Mouse (Mus musculus) myocyte (in vitro differentiated cells): ENCODE data around the gene Syngr1. TPM values are rescaled to one million over a fixed set of nuclear protein-coding genes. Genes with fewer than 3 reads are reported as not detected.

Source experiments
- H3K27me3 ChIP-seq: one replicate; pipeline ENCODE4 v1.6.1; 2011; ENCODE audit not compliant: control insufficient read depth, insufficient read depth, insufficient read length
- H3K36me3 ChIP-seq: one replicate; pipeline ENCODE4 v1.6.1; 2011; ENCODE audit not compliant: control insufficient read depth, insufficient read depth
- H3K4me2 ChIP-seq: one replicate; pipeline ENCODE4 v1.6.1; 2011; ENCODE audit warnings: low read depth, control low read depth
- H3K4me3 ChIP-seq: one replicate; pipeline ENCODE4 v1.5.1; 2011; ENCODE audit warnings: mild to moderate bottlenecking, control low read depth, moderate library complexity
- H3K79me2 ChIP-seq: one replicate; pipeline ENCODE4 v1.6.1; 2011; ENCODE audit not compliant: control insufficient read depth, insufficient read depth
- H3ac ChIP-seq: one replicate; pipeline ENCODE4 v1.6.1; 2011; ENCODE audit not compliant: control insufficient read depth, insufficient read length
- CEBPB ChIP-seq: IDR thresholded peaks from 2 replicates; pipeline ENCODE4 v1.6.1; 2011; ENCODE audit warnings: mild to moderate bottlenecking, moderate library complexity; ENCODE audit not compliant: poor library complexity, insufficient read depth, severe bottlenecking
- E2F4 ChIP-seq: IDR thresholded peaks from one replicate; pipeline ENCODE4 v1.6.1; 2011; ENCODE audit warnings: mild to moderate bottlenecking, control low read depth, moderate library complexity; ENCODE audit not compliant: insufficient read depth
- MAX ChIP-seq: IDR thresholded peaks from one replicate; pipeline ENCODE4 v1.6.1; 2011; ENCODE audit warnings: low read depth, mild to moderate bottlenecking, control low read depth
- MYOD1 ChIP-seq, 3 experiments: IDR thresholded peaks; one replicate each; pipeline ENCODE4 v1.6.1; 2011; ENCODE audit warnings: control low read depth in 2 of 3, low read depth in 2 of 3, mild to moderate bottlenecking in 2 of 3, moderate library complexity in 1 of 3; ENCODE audit not compliant: insufficient read length in 2 of 3, control insufficient read depth in 1 of 3
- MYOG ChIP-seq, 3 experiments: IDR thresholded peaks; one replicate each; pipeline ENCODE4 v1.6.1; 2011; ENCODE audit warnings: control low read depth in 2 of 3, low read depth in 2 of 3, mild to moderate bottlenecking in 2 of 3; ENCODE audit not compliant: insufficient read length in 2 of 3, control insufficient read depth in 1 of 3, insufficient read depth in 1 of 3
- POLR2A ChIP-seq: IDR thresholded peaks from one replicate; pipeline ENCODE4 v1.6.1; 2011; ENCODE audit warnings: low read depth, mild to moderate bottlenecking, control low read depth, moderate library complexity; ENCODE audit not compliant: insufficient read length
- POLR2AphosphoS2 ChIP-seq: IDR thresholded peaks from one replicate; pipeline ENCODE4 v1.6.1; 2011; ENCODE audit warnings: low read depth, control low read depth; ENCODE audit not compliant: insufficient read length
- REST ChIP-seq: IDR thresholded peaks from one replicate; pipeline ENCODE4 v1.6.1; 2011; ENCODE audit warnings: mild to moderate bottlenecking, control low read depth, moderate library complexity; ENCODE audit not compliant: insufficient read depth, insufficient read length
- SRF ChIP-seq: IDR thresholded peaks from one replicate; pipeline ENCODE4 v1.6.1; 2011; ENCODE audit warnings: low read depth; ENCODE audit not compliant: control insufficient read depth, insufficient read length
- TCF12 ChIP-seq: IDR thresholded peaks from one replicate; pipeline ENCODE4 v1.6.1; 2011; ENCODE audit warnings: mild to moderate bottlenecking, control low read depth; ENCODE audit not compliant: poor library complexity, insufficient read depth, severe bottlenecking
- TCF3 ChIP-seq: IDR thresholded peaks from one replicate; pipeline ENCODE4 v1.6.1; 2011; ENCODE audit warnings: low read depth, control low read depth; ENCODE audit not compliant: insufficient read length
- USF1 ChIP-seq: IDR thresholded peaks from one replicate; pipeline ENCODE4 v1.6.1; 2011; ENCODE audit warnings: low read depth, mild to moderate bottlenecking, control low read depth, moderate library complexity
- polyA plus RNA-seq: library from polyadenylated mRNA; unstranded; fragments of >200 nt; fragmentation: generic; extraction: Trizol; gene quantifications from one replicate; pipeline ENCODE4 v1.2.1, GENCODE M21; 2012; ENCODE audit warnings: missing spikeins

Gene Syngr1
- polyA plus RNA-seq, 1 experiment: 54.7 TPM

- H3K27me3 ChIP-seq: no peaks in the 10 kb centered on the region
- TF ChIP-seq TCF12 (no peak), REST (no peak)
These were observed 16.0 kb downstream of the Syngr1 start for GRCm38 (mm10) chr15:80107143-80107542.

GRCm38 (mm10) chr15:80107575-80107974 lies 16.4 kb downstream of the Syngr1 start:
- H3K27me3 ChIP-seq: no peaks in the 10 kb centered on the region
- no peak overlapping the region for H3K4me3 ChIP-seq
- H3K4me2 ChIP-seq: no peak overlapping the region
- H3ac ChIP-seq: no peak overlapping the region
- TF ChIP-seq CEBPB: no peak
- no peak for TF ChIP-seq SRF
- no peak for TF ChIP-seq MAX
- TF ChIP-seq POLR2AphosphoS2: no peak
- TF ChIP-seq POLR2A: no peak
- no peak for TF ChIP-seq TCF12
- TF ChIP-seq USF1: no peak
- no peak for TF ChIP-seq E2F4
- H3K36me3 ChIP-seq: no peaks in the 10 kb centered on the region
- H3K79me2 ChIP-seq: no peaks in the 10 kb centered on the region

More at GRCm38 (mm10) chr15:80107143-80107542, 16.0 kb downstream of the Syngr1 start:
- no peak overlapping the region for H3K4me2 ChIP-seq
- H3ac ChIP-seq: no peak overlapping the region
- H3K4me3 ChIP-seq: no peak overlapping the region
- no peaks in the 10 kb centered on the region for H3K36me3 ChIP-seq
- H3K79me2 ChIP-seq: no peaks in the 10 kb centered on the region

GRCm38 (mm10) chr15:80111436-80111835 lies 20.3 kb downstream of the Syngr1 start:
- H3ac ChIP-seq: no peak overlapping the region
- no peak for TF ChIP-seq MYOG (IDR thresholded peaks at IDR 0.05; ENCODE audit: control insufficient read depth in 1 of 3, insufficient read depth in 1 of 3, insufficient read length in 2 of 3, low read depth in 2 of 3)
- TF ChIP-seq REST: no peak
- TF ChIP-seq CEBPB: no peak
- no peak for TF ChIP-seq POLR2A
- TF ChIP-seq MAX: no peak
- H3K27me3 ChIP-seq: no peaks in the 10 kb centered on the region
- no peak overlapping the region for H3K4me2 ChIP-seq
- no peaks in the 10 kb centered on the region for H3K36me3 ChIP-seq
- H3K79me2 ChIP-seq: no peaks in the 10 kb centered on the region
- H3K4me3 ChIP-seq: no peak overlapping the region

- no peak for TF ChIP-seq MYOD1 (IDR thresholded peaks at IDR 0.05; ENCODE audit: control insufficient read depth in 1 of 3, insufficient read length in 2 of 3, low read depth in 2 of 3)
- no peak for TF ChIP-seq POLR2A
- no peak for TF ChIP-seq TCF3
- no peak for TF ChIP-seq REST
- no peak for TF ChIP-seq CEBPB
- no peak for TF ChIP-seq SRF
- no peak for TF ChIP-seq TCF12
- no peak for TF ChIP-seq POLR2AphosphoS2
- no peak for TF ChIP-seq E2F4
- TF ChIP-seq MYOG (IDR thresholded peaks at IDR 0.05; ENCODE audit: control insufficient read depth in 1 of 3, insufficient read depth in 1 of 3, insufficient read length in 2 of 3, low read depth in 2 of 3): no peak
- TF ChIP-seq USF1: no peak
- TF ChIP-seq MAX: no peak
- no peak overlapping the region for H3K4me3 ChIP-seq
- H3K4me2 ChIP-seq: no peak overlapping the region
- H3K79me2 ChIP-seq: no peaks in the 10 kb centered on the region
- no peaks in the 10 kb centered on the region for H3K36me3 ChIP-seq
- no peak overlapping the region for H3ac ChIP-seq
- H3K27me3 ChIP-seq: no peaks in the 10 kb centered on the region
These were observed 21.4 kb downstream of the Syngr1 start for GRCm38 (mm10) chr15:80112499-80112898.

GRCm38 (mm10) chr15:80114414-80114813 lies 23.3 kb downstream of the Syngr1 start:
- H3K27me3 ChIP-seq: no peaks in the 10 kb centered on the region
- H3K79me2 ChIP-seq: no peaks in the 10 kb centered on the region
- TF ChIP-seq MAX (no peak), REST (no peak)
- no peak overlapping the region for H3K4me3 ChIP-seq
- H3K36me3 ChIP-seq: no peaks in the 10 kb centered on the region
- no peak overlapping the region for H3ac ChIP-seq
- H3K4me2 ChIP-seq: no peak overlapping the region

GRCm38 (mm10) chr15:80115256-80115655 lies 24.1 kb downstream of the Syngr1 start:
- Histone ChIP-seq H3K36me3 (no peaks in the 10 kb centered on the region), H3K27me3 (no peaks in the 10 kb centered on the region), H3K4me3 (no peak overlapping the region), H3ac (no peak overlapping the region), H3K4me2 (no peak overlapping the region), H3K79me2 (no peaks in the 10 kb centered on the region)
- TF ChIP-seq SRF (no peak), USF1 (peak; percentile 70), POLR2AphosphoS2 (no peak)
